Mouse (Mus musculus) inflammation-experienced regulatory T-cells, adult 6 months (primary cell): ENCODE measurements at regions not wholly inside any gene's neighbourhood (a gene's known extent, or its start where the extent isn't known, plus 50 kb on each side); places are given as distances from the start of the nearest gene placed in this dataset.

Source experiments
- ATAC-seq: one replicate; pipeline ENCODE4 v1.8.0; 2017

GRCm38 (mm10) chr6:50780677-50781076, 126.4 kb upstream of the Npvf start:
- no peak for ATAC-seq

DNA sequence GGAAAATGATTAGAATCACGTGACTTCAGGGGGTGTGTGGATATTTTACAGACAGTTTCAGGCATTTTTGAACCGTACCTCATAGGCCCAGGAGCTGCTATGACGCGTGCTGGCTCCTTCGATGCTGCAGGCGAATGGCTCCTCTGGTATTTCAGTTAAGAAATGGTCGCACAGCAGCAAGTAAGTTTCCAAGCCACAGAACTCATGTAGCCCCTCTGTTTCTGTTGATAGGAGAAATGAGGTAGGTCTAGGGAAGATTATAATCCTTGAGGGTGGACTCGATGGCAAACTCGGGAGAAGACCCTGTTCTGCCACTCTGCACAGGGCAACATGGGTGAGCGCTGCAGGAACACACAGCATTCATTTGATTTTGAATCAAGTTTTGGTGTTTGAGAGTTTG, 127.0 kb upstream of the Npvf start:
- no peak for ATAC-seq

DNA sequence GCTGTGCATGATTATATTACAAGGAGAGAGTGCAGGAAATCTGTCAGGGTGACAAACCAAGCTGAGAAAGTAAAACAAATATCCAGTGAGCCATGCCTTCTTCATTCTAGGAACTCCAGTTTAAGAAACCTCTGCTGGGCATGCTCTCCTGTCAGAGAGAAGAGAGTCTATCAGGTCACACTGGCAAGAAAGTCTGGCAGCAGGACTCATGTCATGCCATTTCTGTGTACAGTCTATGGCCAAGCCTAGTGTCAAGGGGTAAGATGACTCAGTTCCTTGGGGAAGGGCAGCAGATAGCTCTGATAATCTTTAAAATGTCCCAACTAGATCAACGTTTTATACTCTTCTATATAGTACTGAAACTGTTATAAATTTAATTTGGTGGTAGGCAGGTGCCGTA, 128.0 kb upstream of the Npvf start:
- ATAC-seq: no peak

DNA sequence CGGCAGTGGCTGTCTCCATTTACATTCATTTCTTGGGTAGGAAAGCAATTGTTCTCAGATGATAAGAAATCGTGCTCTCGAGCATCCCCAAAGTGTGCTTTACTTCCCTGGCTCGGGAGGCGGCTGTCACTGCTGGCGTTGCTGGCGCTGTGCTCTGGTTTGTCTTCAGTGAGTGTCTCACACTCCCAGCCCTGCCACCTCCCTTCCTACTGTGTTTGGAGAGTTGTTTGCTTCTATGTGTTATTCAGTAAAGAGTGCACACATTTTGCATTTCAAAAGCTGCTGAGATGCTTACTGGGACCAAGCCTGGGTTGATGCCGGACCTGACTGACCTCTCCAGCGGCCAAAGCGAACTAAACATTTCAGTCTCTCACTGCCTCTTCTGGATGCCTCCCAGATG, 129.3 kb upstream of the Npvf start:
- no peak for ATAC-seq

- no peak for ATAC-seq
Observed at GRCm38 (mm10) chr6:50784381-50784780, 130.1 kb upstream of the Npvf start.

GRCm38 (mm10) chr6:50787666-50788065, 133.4 kb upstream of the Npvf start:
- ATAC-seq: no peak

- ATAC-seq: no peak
Observed at GRCm38 (mm10) chr6:50799963-50800362, 145.7 kb upstream of the Npvf start.

DNA sequence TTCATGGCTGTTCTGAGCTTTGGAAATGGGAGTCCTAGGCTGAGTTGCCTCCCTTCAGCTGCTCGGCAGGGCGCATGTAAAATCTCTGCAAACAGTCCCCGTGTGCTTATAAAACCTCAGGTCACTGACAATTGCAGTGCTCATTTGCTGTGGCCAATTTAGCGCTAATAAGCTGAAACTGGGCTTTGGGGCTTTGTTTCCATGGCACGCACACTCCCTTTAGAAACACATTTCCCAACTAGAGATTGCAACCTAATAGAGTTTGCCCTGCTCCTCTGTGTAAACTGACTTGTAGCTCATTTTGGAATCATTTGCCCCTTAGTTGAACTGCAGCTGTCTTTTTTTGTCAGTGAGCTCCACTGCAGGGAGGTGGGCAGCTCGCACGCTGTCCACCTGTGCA, 148.7 kb upstream of the Npvf start:
- no peak for ATAC-seq

GRCm38 (mm10) chr6:50804477-50805005, 150.3 kb upstream of the Npvf start:
- ATAC-seq: no peak

GRCm38 (mm10) chr6:50806376-50807077, 152.3 kb upstream of the Npvf start:
- ATAC-seq: no peak

DNA sequence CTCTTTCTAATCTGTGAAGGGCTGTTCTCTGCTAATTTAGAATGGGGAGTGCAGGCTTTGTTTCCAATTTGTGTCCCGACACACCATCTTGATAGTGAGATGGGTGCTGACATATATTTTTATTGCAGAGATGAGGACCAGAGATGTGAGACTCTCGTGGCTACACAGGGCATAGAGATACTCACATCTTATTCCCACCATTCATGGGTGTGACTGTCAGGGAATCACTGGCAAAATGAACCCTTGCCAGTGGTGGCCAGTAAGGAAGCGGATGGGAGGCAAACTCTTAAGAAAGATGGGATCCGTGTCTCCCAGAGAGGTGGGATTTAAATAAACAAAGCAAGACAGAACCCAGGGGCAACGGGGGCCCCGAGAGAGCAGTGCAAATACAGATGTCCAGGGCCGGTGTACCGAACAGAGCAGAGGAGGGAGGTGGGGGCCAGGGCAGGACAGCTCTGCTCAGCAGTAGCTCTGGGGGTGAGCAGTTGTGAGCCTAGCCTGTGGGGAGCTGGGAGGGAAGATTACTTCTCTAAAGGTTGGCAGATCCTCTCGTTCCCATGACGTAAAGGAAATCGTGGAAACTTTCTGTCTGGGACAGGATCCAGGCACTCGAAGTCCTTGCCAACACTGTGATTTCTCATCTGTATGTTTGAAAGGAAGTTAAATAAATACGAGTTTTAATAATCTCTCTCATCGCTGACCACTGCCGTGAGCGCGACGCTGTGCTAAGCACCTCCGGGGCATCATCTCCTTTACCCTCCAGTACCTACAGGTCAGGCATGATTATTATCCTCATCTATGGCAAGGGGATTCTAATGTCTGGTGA, 153.2 kb upstream of the Npvf start:
- ATAC-seq: no peak

GRCm38 (mm10) chr6:50808126-50808525, 153.9 kb upstream of the Npvf start:
- no peak for ATAC-seq

DNA sequence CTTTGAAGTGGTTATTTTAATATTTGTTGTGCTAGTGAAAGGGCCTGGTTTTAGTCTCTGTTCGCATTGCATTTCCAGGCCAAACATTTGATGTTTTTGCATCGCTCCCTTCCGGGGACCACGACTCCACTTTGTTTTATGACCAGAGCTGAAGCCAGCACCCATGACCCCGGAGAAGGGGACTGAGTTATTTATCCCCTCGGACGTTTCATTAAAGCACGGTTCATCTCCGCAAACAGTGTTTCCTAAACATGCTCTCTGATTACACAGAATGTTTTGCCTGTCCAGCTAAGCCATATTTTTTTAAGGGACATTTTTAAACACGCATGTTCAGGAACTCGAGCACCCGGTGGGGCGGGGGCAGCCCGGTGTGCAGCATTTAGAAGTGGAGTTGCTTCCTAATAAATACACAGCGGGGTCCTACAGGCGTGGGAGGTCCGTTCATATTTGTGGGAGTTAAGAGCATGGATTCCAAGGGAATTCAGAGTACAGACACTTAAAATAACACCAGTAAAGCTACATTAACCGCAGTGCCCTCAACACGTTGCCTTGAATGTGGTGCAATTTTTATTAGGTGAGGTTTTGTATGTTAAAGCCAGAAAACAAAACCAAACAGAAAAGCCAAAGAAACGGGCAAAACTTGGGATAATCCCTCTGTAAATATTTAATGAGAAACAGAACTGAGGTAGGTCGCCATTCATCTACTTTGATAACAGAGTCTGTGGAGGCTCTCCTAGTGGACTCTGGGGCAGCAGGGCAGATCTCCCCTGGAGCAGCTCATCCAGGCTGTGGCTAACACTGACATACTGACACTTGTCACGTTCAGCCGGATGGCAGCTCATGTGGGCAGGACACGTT, 154.8 kb upstream of the Npvf start:
- ATAC-seq: no peak

DNA sequence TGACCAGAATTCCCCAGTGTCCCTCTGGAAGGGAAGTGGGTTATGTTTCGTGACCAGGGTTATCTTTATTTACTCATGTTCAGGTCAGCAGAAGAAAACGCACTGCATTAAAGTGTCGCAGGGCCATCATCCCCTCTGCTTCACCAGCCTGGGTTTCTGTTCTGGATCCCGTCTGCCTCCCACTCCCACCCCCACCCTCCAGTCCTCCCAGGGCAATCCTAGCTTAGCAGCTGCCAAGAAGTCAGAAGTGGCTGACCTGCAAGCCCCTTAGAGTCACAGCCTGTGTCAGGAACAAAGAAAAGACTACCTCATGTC, 155.4 kb upstream of the Npvf start:
- no peak for ATAC-seq

- no peak for ATAC-seq
Observed at GRCm38 (mm10) chr6:50814936-50815500, 160.8 kb upstream of the Npvf start.

- no peak for ATAC-seq
Observed at GRCm38 (mm10) chr6:50815579-50815978, 161.3 kb upstream of the Npvf start.

GRCm38 (mm10) chr6:50817430-50817829, 163.2 kb upstream of the Npvf start:
- no peak for ATAC-seq

DNA sequence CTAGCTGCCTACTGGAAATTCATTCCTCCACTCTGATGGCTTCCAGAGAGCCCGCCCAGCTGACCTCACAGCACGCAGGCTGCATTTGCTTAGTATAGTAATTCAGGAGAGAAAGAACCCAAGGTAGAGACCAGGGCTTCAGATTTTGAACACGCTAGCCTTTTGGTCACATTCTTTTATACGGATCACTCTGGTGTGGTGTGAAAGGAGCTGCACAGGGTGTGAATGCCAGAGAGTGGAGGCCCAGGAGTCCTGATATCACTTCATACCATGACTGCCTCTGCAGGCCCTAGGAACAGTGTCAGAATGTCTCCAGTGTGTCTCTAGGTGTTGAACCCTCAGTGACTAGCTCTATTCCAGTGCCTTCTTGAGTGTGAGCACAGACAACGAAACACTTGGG, 164.2 kb upstream of the Npvf start:
- no peak for ATAC-seq

DNA sequence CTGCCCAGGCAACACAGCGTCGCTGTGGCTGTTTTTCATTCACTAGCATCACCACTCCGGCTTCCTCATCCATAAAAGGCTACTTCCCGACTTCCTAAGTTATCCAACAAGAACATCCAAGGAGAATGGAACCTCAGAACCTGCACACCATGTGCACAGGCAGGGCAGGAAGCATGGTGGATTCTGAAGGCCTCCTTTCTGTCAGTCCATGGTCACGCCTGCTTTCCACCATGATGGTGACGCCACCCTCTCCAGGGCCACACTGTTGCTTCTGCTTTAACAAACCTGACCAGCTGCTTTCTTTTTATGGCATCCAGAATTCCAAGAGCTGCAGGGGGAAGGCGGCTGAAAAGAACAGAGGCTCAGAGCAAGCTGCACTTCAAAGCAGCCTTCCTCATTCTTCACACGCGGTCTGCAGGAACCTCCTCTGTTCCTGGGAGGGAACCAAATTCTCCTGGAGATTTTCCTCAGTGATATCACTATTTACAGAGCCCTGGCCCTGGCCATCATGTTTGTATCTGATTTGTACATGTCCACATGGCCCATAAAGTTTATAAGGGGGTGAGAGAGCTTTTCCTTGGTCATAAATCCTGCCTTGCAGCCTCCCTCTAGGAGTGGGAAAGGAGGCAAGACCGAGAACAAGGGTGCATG, 164.8 kb upstream of the Npvf start:
- no peak for ATAC-seq

- no peak for ATAC-seq
Observed at GRCm38 (mm10) chr6:50821401-50822235, 167.4 kb upstream of the Npvf start.
